Comparison of ENCODE assay signal across 31 mouse cellular contexts in genomic region chr6:7697077-7697643, GRCm38 (mm10). TPM values are rescaled to one million over a fixed set of nuclear protein-coding genes. Genes with fewer than 3 reads are reported as not detected.
DNase-seq lines count a peak whose midpoint lies in the region; ATAC-seq and TF ChIP-seq lines count a peak whose summit lies in the region.
"Had no signal": no experiment of that assay in that cellular context is flagged by ENCODE, and none has a peak within 500 bp of the region (broad histone marks: within the 10 kb centered on the region; RNA-seq: fewer than 3 reads in every experiment).

No protein-coding gene starts in this region.

- DNase-seq in MEL-GATA-1-ER (ENCODE audit: extremely low read depth, low read depth), result peak; percentile 70
- peak in 1 of 3 experiments; percentile 45 for DNase-seq in liver, embryonic 14.5 days (ENCODE audit: low read depth in 3 of 3, low spot score in 3 of 3)
- DNase-seq in T-cell, adult 2 months (ENCODE audit: low spot score), result no peak
- DNase-seq: adrenal gland, adult 8-10 months; cerebellum, adult 11 months; cerebellum, adult 9-10 months; cerebellum, postnatal 36 days; forebrain, postnatal 0 days; heart, postnatal 14 days; kidney, adult 8-10 months; layer of hippocampus, adult 9-11 months; lung, adult 18-20 months; right cerebral cortex, postnatal 25 days had no signal

- TF ChIP-seq EP300 in liver, embryonic 14.5 days (IDR thresholded peaks at IDR 0.05; ENCODE audit: low read depth), result peak; percentile 78

- H3K4me1 ChIP-seq in erythroblast, embryonic 14.5 days (ENCODE audit: control insufficient read depth), result peaks cover 75% of the 10 kb centered on the region
- peaks cover 49 to 50% of the 10 kb centered on the region in 2 experiments for H3K4me1 ChIP-seq in liver, embryonic 14.5 days (replicated peaks; ENCODE audit: control insufficient read depth in 2 of 2, insufficient read depth in 2 of 2, low read length in 1 of 2)
- H3K4me1 ChIP-seq in forebrain, embryonic 16.5 days (replicated peaks; ENCODE audit: control insufficient read depth, insufficient read depth, low read length), result peaks cover under 1% of the 10 kb centered on the region; the same call in 1 of the 2 replicates
- H3K4me1 ChIP-seq: hindbrain, embryonic 12.5 days; limb, embryonic 12.5 days; stomach, embryonic 15.5 days had no signal

- ATAC-seq in erythroblast, adult 5-6 weeks (replicated peaks; ENCODE audit: low FRiP score, poor library complexity, severe bottlenecking), result no peak
- no peak for ATAC-seq in liver, embryonic 14.5 days (ENCODE audit: insufficient read depth)
- ATAC-seq in megakaryocyte-erythroid progenitor cell, adult 5-6 weeks (replicated peaks; ENCODE audit: low FRiP score, low TSS enrichment, poor library complexity, severe bottlenecking), result peak; percentile 44
- no peak for ATAC-seq in forebrain, embryonic 16.5 days
- ATAC-seq: forebrain, postnatal 0 days; hindbrain, postnatal 0 days; intestine, embryonic 16.5 days; lung, postnatal 0 days; midbrain, embryonic 15.5 days had no signal

- TF ChIP-seq CTCF in liver, embryonic 14.5 days (IDR thresholded peaks at IDR 0.05; ENCODE audit: low read depth), result no peak

- H3K9ac ChIP-seq in liver, embryonic 14.5 days (replicated peaks), result peak overlapping the region; percentile 51
- no peak overlapping the region for H3K9ac ChIP-seq in forebrain, embryonic 16.5 days (replicated peaks; ENCODE audit: low read depth, low read length)
- H3K9ac ChIP-seq: forebrain, postnatal 0 days; heart, embryonic 13.5 days; hindbrain, embryonic 12.5 days; limb, embryonic 12.5 days; midbrain, embryonic 15.5 days; neural tube, embryonic 15.5 days; stomach, embryonic 15.5 days had no signal

- no peaks in the 10 kb centered on the region for H3K9me3 ChIP-seq in erythroblast, embryonic 14.5 days (ENCODE audit: control insufficient read depth, low read length)
- no peaks in the 10 kb centered on the region for H3K9me3 ChIP-seq in liver, embryonic 14.5 days (ENCODE audit: control insufficient read depth, low read length)
- H3K9me3 ChIP-seq in forebrain, embryonic 16.5 days (ENCODE audit: control insufficient read depth, low read length), result no peaks in the 10 kb centered on the region
- H3K9me3 ChIP-seq: heart, embryonic 13.5 days; hindbrain, embryonic 12.5 days; limb, embryonic 12.5 days; midbrain, embryonic 10.5 days; midbrain, embryonic 15.5 days; neural tube, embryonic 15.5 days; stomach, embryonic 15.5 days had no signal

- H3K4me2 ChIP-seq in liver, embryonic 14.5 days (ENCODE audit: low read depth), result peak overlapping the region; percentile 64
- H3K4me2 ChIP-seq in forebrain, embryonic 16.5 days (ENCODE audit: low read length), result no peak overlapping the region
- H3K4me2 ChIP-seq: heart, embryonic 13.5 days; hindbrain, embryonic 12.5 days; limb, embryonic 12.5 days; midbrain, embryonic 15.5 days; neural tube, embryonic 15.5 days; stomach, embryonic 15.5 days had no signal

- WGBS in liver, embryonic 14.5 days (ENCODE audit: insufficient replicate concordance), result 25% methylated on average over 4 of the region's 4 CpGs
- WGBS in forebrain, embryonic 16.5 days, result 87% methylated on average over 4 of the region's 4 CpGs

- peak overlapping the region; percentile 90 for H3K27ac ChIP-seq in liver, embryonic 14.5 days
- H3K27ac ChIP-seq in forebrain, embryonic 16.5 days (ENCODE audit: low read length), result no peak overlapping the region
- H3K27ac ChIP-seq: heart, embryonic 13.5 days; hindbrain, embryonic 12.5 days; hindbrain, postnatal 0 days; kidney, postnatal 0 days; left cerebral cortex, adult 2 months; limb, embryonic 12.5 days; macrophage; midbrain, embryonic 10.5 days; midbrain, embryonic 15.5 days; neural tube, embryonic 15.5 days; stomach, embryonic 15.5 days had no signal

- peak overlapping the region; percentile 44 for H3K4me3 ChIP-seq in erythroblast, embryonic 14.5 days (replicated peaks)
- H3K4me3 ChIP-seq in liver, embryonic 14.5 days (ENCODE audit: insufficient read depth in 1 of 2, low read depth in 2 of 2, low read length in 2 of 2), result no peak overlapping the region
- no peak overlapping the region for H3K4me3 ChIP-seq in forebrain, embryonic 16.5 days (replicated peaks; ENCODE audit: low read length)
- H3K4me3 ChIP-seq: heart, embryonic 13.5 days; hindbrain, embryonic 12.5 days; left cerebral cortex, adult 2 months; limb, embryonic 12.5 days; midbrain, embryonic 10.5 days; midbrain, embryonic 15.5 days; neural tube, embryonic 15.5 days; stomach, embryonic 15.5 days had no signal

- peaks cover 2% of the 10 kb centered on the region; the same call in 1 of the 2 replicates for H3K36me3 ChIP-seq in erythroblast, embryonic 14.5 days (ENCODE audit: control insufficient read depth)
- H3K36me3 ChIP-seq in liver, embryonic 14.5 days (replicated peaks; ENCODE audit: control insufficient read depth, insufficient read depth, low read depth), result no peaks in the 10 kb centered on the region
- H3K36me3 ChIP-seq in forebrain, embryonic 16.5 days (ENCODE audit: control insufficient read depth, insufficient read depth), result no peaks in the 10 kb centered on the region
- H3K36me3 ChIP-seq: heart, embryonic 13.5 days; hindbrain, embryonic 12.5 days; limb, embryonic 12.5 days; midbrain, embryonic 10.5 days; midbrain, embryonic 15.5 days; neural tube, embryonic 15.5 days; stomach, embryonic 15.5 days had no signal

- no peaks in the 10 kb centered on the region for H3K27me3 ChIP-seq in erythroblast, embryonic 14.5 days (ENCODE audit: control insufficient read depth)
- H3K27me3 ChIP-seq in liver, embryonic 14.5 days (ENCODE audit: control insufficient read depth, insufficient read depth, low read length), result no peaks in the 10 kb centered on the region
- 0 out of 2 replicates have a peak, but pooled peaks cover 3% of the 10 kb centered on the region for H3K27me3 ChIP-seq in forebrain, embryonic 16.5 days (replicated peaks; ENCODE audit: control insufficient read depth, insufficient read depth, low read length)
- H3K27me3 ChIP-seq: CH12.LX; heart, embryonic 13.5 days; hindbrain, embryonic 12.5 days; limb, embryonic 12.5 days; midbrain, embryonic 15.5 days; neural tube, embryonic 15.5 days; stomach, embryonic 15.5 days had no signal

RNA-seq across cellular contexts. Expression of gene Asns, which starts 4.1 kb away (rescaled TPM):
- 3.5 and 4.7 TPM in 2 replicates for polyA plus RNA-seq in erythroblast, embryonic 14.5 days (2012)
- total RNA-seq in erythroblast, adult 5-6 weeks (2015; ENCODE audit: low replicate concordance), result 75.3 and 78.6 TPM in 2 replicates
- 33.4 and 44.2 TPM in 2 replicates for total RNA-seq in erythroblast, adult 5-6 weeks (2017; ENCODE audit: low replicate concordance)
- 70.0 and 103 TPM in 2 replicates for polyA plus RNA-seq in liver, embryonic 14.5 days (2012; rRNA removed)
- polyA plus RNA-seq in liver, embryonic 14.5 days (2014; fragmentation: Nextera tagmentation; extraction: Ambion mirVana), result 309 and 341 TPM in 2 replicates
- 213 and 259 TPM in 2 replicates for total RNA-seq in megakaryocyte-erythroid progenitor cell, adult 5-6 weeks (2014; fragmentation: Nextera tagmentation)
- 174 and 298 TPM in 2 replicates for total RNA-seq in megakaryocyte-erythroid progenitor cell, adult 5-6 weeks (2017)
- 68.0 and 86.1 TPM in 2 replicates for polyA plus RNA-seq in forebrain, embryonic 16.5 days (2015; fragmentation: Nextera tagmentation; extraction: Ambion mirVana)
- total RNA-seq: CH12.LX had no signal

Comparison
In these comparisons a context has a peak if more than half of its experiments do, and no peak if none do; other contexts are left out.
1. RNA of gene Asns, which starts 4.1 kb away (polyA plus RNA-seq): 70.0 to 341 TPM in liver, embryonic 14.5 days and 68.0 to 86.1 TPM in forebrain, embryonic 16.5 days; 3.5 to 4.7 TPM in erythroblast, embryonic 14.5 days; every median in the first group is over 10 times any median in the second.